Mouse (Mus musculus) MEL-GATA-1-ER (cell line): Measurements from ENCODE around the gene Pde4d.

Experiments
- DNase-seq: peaks from one replicate; pipeline ENCODE4 v3.0.0-alpha.2; 2012; ENCODE audit warnings: low read depth; ENCODE audit errors: extremely low read depth

The Pde4d gene

GRCm38 (mm10) chr13:109912635-109913034 is 1462.9 kb downstream of the Pde4d start:
- DNase-seq: no peak

- DNase-seq: no peak
These were observed 1464.5 kb downstream of the Pde4d start for GRCm38 (mm10) chr13:109914246-109914645.

- no peak for DNase-seq
These were observed 1465.1 kb downstream of the Pde4d start for GRCm38 (mm10) chr13:109914846-109915245.

GRCm38 (mm10) chr13:109915501-109915900 is 1465.8 kb downstream of the Pde4d start:
- DNase-seq: no peak

- no peak for DNase-seq
These were observed 1466.2 kb downstream of the Pde4d start for GRCm38 (mm10) chr13:109915964-109916363.

- DNase-seq: no peak
These were observed 1467.8 kb downstream of the Pde4d start for GRCm38 (mm10) chr13:109917551-109917950.

- DNase-seq: no peak
These were observed 1468.9 kb downstream of the Pde4d start for GRCm38 (mm10) chr13:109918631-109919030.

GRCm38 (mm10) chr13:109920256-109920655 is 1470.5 kb downstream of the Pde4d start:
- no peak for DNase-seq

GRCm38 (mm10) chr13:109921336-109922038 is 1471.7 kb downstream of the Pde4d start:
- DNase-seq: no peak

- peak; percentile 56 for DNase-seq
These were observed 1472.5 kb downstream of the Pde4d start for GRCm38 (mm10) chr13:109922228-109922627.

GRCm38 (mm10) chr13:109922782-109923181 is 1473.0 kb downstream of the Pde4d start:
- no peak for DNase-seq

GRCm38 (mm10) chr13:109924771-109925170 is 1475.0 kb downstream of the Pde4d start:
- DNase-seq: no peak

GRCm38 (mm10) chr13:109926277-109926920 is 1476.7 kb downstream of the Pde4d start:
- peak; percentile 81 for DNase-seq

GRCm38 (mm10) chr13:109927782-109928181 is 1478.0 kb downstream of the Pde4d start:
- no peak for DNase-seq

- no peak for DNase-seq
These were observed 1482.9 kb downstream of the Pde4d start for GRCm38 (mm10) chr13:109932688-109933087.

GRCm38 (mm10) chr13:109933554-109933953 is 1483.8 kb downstream of the Pde4d start:
- DNase-seq: no peak

- no peak for DNase-seq
These were observed 1487.1 kb downstream of the Pde4d start for GRCm38 (mm10) chr13:109936866-109937265.

GRCm38 (mm10) chr13:109944822-109945551 is 1495.2 kb downstream of the Pde4d start:
- no peak for DNase-seq

GRCm38 (mm10) chr13:109951466-109951865 is 1501.7 kb downstream of the Pde4d start:
- DNase-seq: no peak

- DNase-seq: no peak
These were observed 1504.4 kb downstream of the Pde4d start for GRCm38 (mm10) chr13:109954189-109954588.

GRCm38 (mm10) chr13:109957953-109958352 is 1508.2 kb downstream of the Pde4d start:
- DNase-seq: no peak

GRCm38 (mm10) chr13:109982821-109983443 is 1533.2 kb downstream of the Pde4d start:
- DNase-seq: no peak
